Mouse (Mus musculus): ENCODE data around the gene B3glct. TPM values are rescaled to one million over a fixed set of nuclear protein-coding genes. Genes with fewer than 3 reads are reported as not detected.

The B3glct gene
- polyA plus RNA-seq, 1 experiment from 2014 or later, result 15.4 TPM

GRCm38 (mm10) chr5:149776038-149776437, 98.0 kb downstream of the B3glct start:
- Histone ChIP-seq H3K9me3 (ENCODE audit: control insufficient read depth, low read length) (no peaks in the 10 kb centered on the region), H3K27me3 (replicated peaks; ENCODE audit: control insufficient read depth, insufficient read depth, low read length) (no peaks in the 10 kb centered on the region), H3K27ac (replicated peaks; ENCODE audit: low read depth, low read length) (no peak overlapping the region), H3K36me3 (ENCODE audit: control insufficient read depth, insufficient read depth, low read length) (no peaks in the 10 kb centered on the region), H3K4me3 (ENCODE audit: low read depth, low read length) (no peak overlapping the region), H3K4me2 (ENCODE audit: low read depth, low read length) (no peak overlapping the region), H3K9ac (ENCODE audit: low read depth, low read length) (no peak overlapping the region), H3K4me1 (ENCODE audit: control insufficient read depth, insufficient read depth, low read length) (no peaks in the 10 kb centered on the region)
- 75% methylated on average over 7 of the region's 7 CpGs for WGBS
- DNase-seq (ENCODE audit: low spot score) (no peak), ATAC-seq (ENCODE audit: low read depth) (no peak)

- no peaks in the 10 kb centered on the region for H3K4me1 ChIP-seq (ENCODE audit: control insufficient read depth, insufficient read depth, low read length)
- no peak overlapping the region for H3K4me3 ChIP-seq (ENCODE audit: low read depth, low read length)
- 90% methylated on average over 6 of the region's 6 CpGs for WGBS
- no peaks in the 10 kb centered on the region for H3K9me3 ChIP-seq (ENCODE audit: control insufficient read depth, low read length)
- ATAC-seq (ENCODE audit: low read depth), result no peak
- no peaks in the 10 kb centered on the region for H3K36me3 ChIP-seq (ENCODE audit: control insufficient read depth, insufficient read depth, low read length)
- DNase-seq (ENCODE audit: low spot score), result no peak
- no peak overlapping the region for H3K4me2 ChIP-seq (ENCODE audit: low read depth, low read length)
- no peaks in the 10 kb centered on the region for H3K27me3 ChIP-seq (replicated peaks; ENCODE audit: control insufficient read depth, insufficient read depth, low read length)
- no peak overlapping the region for H3K9ac ChIP-seq (ENCODE audit: low read depth, low read length)
- no peak overlapping the region for H3K27ac ChIP-seq (replicated peaks; ENCODE audit: low read depth, low read length)
Measured at GRCm38 (mm10) chr5:149779740-149780139, 101.7 kb downstream of the B3glct start.

- no peak overlapping the region for H3K4me2 ChIP-seq (ENCODE audit: low read depth, low read length)
- no peak for DNase-seq (ENCODE audit: low spot score)
- H3K27ac ChIP-seq (replicated peaks; ENCODE audit: low read depth, low read length), result no peak overlapping the region
- no peaks in the 10 kb centered on the region for H3K36me3 ChIP-seq (ENCODE audit: control insufficient read depth, insufficient read depth, low read length)
- no peak overlapping the region for H3K9ac ChIP-seq (ENCODE audit: low read depth, low read length)
- no peaks in the 10 kb centered on the region for H3K9me3 ChIP-seq (ENCODE audit: control insufficient read depth, low read length)
- no peak for ATAC-seq (ENCODE audit: low read depth)
- H3K4me3 ChIP-seq (ENCODE audit: low read depth, low read length), result no peak overlapping the region
- WGBS, result 93% methylated on average over 2 of the region's 2 CpGs
- no peaks in the 10 kb centered on the region for H3K27me3 ChIP-seq (replicated peaks; ENCODE audit: control insufficient read depth, insufficient read depth, low read length)
- H3K4me1 ChIP-seq (ENCODE audit: control insufficient read depth, insufficient read depth, low read length), result no peaks in the 10 kb centered on the region
Measured at GRCm38 (mm10) chr5:149780411-149780810, 102.4 kb downstream of the B3glct start.

- Histone ChIP-seq H3K27ac (replicated peaks; ENCODE audit: low read depth, low read length) (no peak overlapping the region), H3K9ac (ENCODE audit: low read depth, low read length) (no peak overlapping the region), H3K9me3 (ENCODE audit: control insufficient read depth, low read length) (peaks cover 24% of the 10 kb centered on the region), H3K36me3 (ENCODE audit: control insufficient read depth, insufficient read depth, low read length) (no peaks in the 10 kb centered on the region), H3K4me2 (ENCODE audit: low read depth, low read length) (no peak overlapping the region), H3K4me1 (ENCODE audit: control insufficient read depth, insufficient read depth, low read length) (no peaks in the 10 kb centered on the region), H3K4me3 (ENCODE audit: low read depth, low read length) (no peak overlapping the region), H3K27me3 (replicated peaks; ENCODE audit: control insufficient read depth, insufficient read depth, low read length) (no peaks in the 10 kb centered on the region)
- DNase-seq (ENCODE audit: low spot score) (peak; percentile 59), ATAC-seq (ENCODE audit: low read depth) (no peak)
- WGBS, result 24% methylated on average over 8 of the region's 8 CpGs
Measured at GRCm38 (mm10) chr5:149790087-149790486, 112.1 kb downstream of the B3glct start.

GRCm38 (mm10) chr5:149810071-149810470, 132.0 kb downstream of the B3glct start:
- Histone ChIP-seq H3K9ac (ENCODE audit: low read depth, low read length) (no peak overlapping the region), H3K27ac (replicated peaks; ENCODE audit: low read depth, low read length) (no peak overlapping the region), H3K4me1 (ENCODE audit: control insufficient read depth, insufficient read depth, low read length) (no peaks in the 10 kb centered on the region), H3K9me3 (ENCODE audit: control insufficient read depth, low read length) (no peaks in the 10 kb centered on the region), H3K4me3 (ENCODE audit: low read depth, low read length) (no peak overlapping the region), H3K4me2 (ENCODE audit: low read depth, low read length) (no peak overlapping the region), H3K27me3 (replicated peaks; ENCODE audit: control insufficient read depth, insufficient read depth, low read length) (no peaks in the 10 kb centered on the region), H3K36me3 (ENCODE audit: control insufficient read depth, insufficient read depth, low read length) (no peaks in the 10 kb centered on the region)
- ATAC-seq (ENCODE audit: low read depth) (no peak), DNase-seq (ENCODE audit: low spot score) (no peak)
- WGBS, result 69% methylated on average over 2 of the region's 2 CpGs

- H3K9ac ChIP-seq (ENCODE audit: low read depth, low read length), result no peak overlapping the region
- no peak for ATAC-seq (ENCODE audit: low read depth)
- no peaks in the 10 kb centered on the region for H3K27me3 ChIP-seq (replicated peaks; ENCODE audit: control insufficient read depth, insufficient read depth, low read length)
- H3K36me3 ChIP-seq (ENCODE audit: control insufficient read depth, insufficient read depth, low read length), result no peaks in the 10 kb centered on the region
- H3K4me3 ChIP-seq (ENCODE audit: low read depth, low read length), result no peak overlapping the region
- H3K4me1 ChIP-seq (ENCODE audit: control insufficient read depth, insufficient read depth, low read length), result no peaks in the 10 kb centered on the region
- 65% methylated on average over 6 of the region's 6 CpGs for WGBS
- no peaks in the 10 kb centered on the region for H3K9me3 ChIP-seq (ENCODE audit: control insufficient read depth, low read length)
- H3K27ac ChIP-seq (replicated peaks; ENCODE audit: low read depth, low read length), result no peak overlapping the region
- H3K4me2 ChIP-seq (ENCODE audit: low read depth, low read length), result no peak overlapping the region
- DNase-seq (ENCODE audit: low spot score), result peak; percentile 6
Measured at GRCm38 (mm10) chr5:149811835-149812234, 133.8 kb downstream of the B3glct start.

Other genes starting within 250 kb of the B3glct start
- 0.80 and 1.1 TPM in 2 replicates for gene Tex26, start 238.6 kb upstream of the B3glct start, polyA plus RNA-seq (2014; fragmentation: Nextera tagmentation; extraction: Ambion mirVana)
- 0.47 and 0.72 TPM in 2 replicates for gene Wdr95, start 149.6 kb upstream of the B3glct start, polyA plus RNA-seq (2014; fragmentation: Nextera tagmentation; extraction: Ambion mirVana)
- 52.9 and 67.0 TPM in 2 replicates for gene Hsph1, start 41.9 kb upstream of the B3glct start, polyA plus RNA-seq (2014; fragmentation: Nextera tagmentation; extraction: Ambion mirVana)